Mouse (Mus musculus): Measurements from ENCODE around the gene Tmem94. TPM values are rescaled to one million over a fixed set of nuclear protein-coding genes. Genes with fewer than 3 reads are reported as not detected.
A peak's percentile ranks its signal among the peaks of the same experiment; 100 is the strongest.

Tmem94 gene
- polyA plus RNA-seq, 1 experiment from 2014 or later: 17.0 TPM

- Histone ChIP-seq H3K4me2 (replicated peaks; ENCODE audit: low read depth, low read length) (no peak overlapping the region), H3K4me1 (ENCODE audit: insufficient read depth, low read depth, low read length) (no peaks in the 10 kb centered on the region), H3K9me3 (ENCODE audit: low read length) (no peaks in the 10 kb centered on the region), H3K36me3 (ENCODE audit: insufficient read depth, low read length) (no peaks in the 10 kb centered on the region), H3K9ac (replicated peaks; ENCODE audit: low read depth) (no peak overlapping the region), H3K27ac (ENCODE audit: low read length) (no peak overlapping the region), H3K27me3 (replicated peaks; ENCODE audit: insufficient read depth, low read length) (no peaks in the 10 kb centered on the region), H3K4me3 (ENCODE audit: low read depth, low read length) (no peak overlapping the region)
- TF ChIP-seq EP300 (IDR thresholded peaks at IDR 0.05) (no peak), CTCF (IDR thresholded peaks at IDR 0.05) (no peak)
- DNase-seq (ENCODE audit: low spot score): no peak
- WGBS: 47% methylated on average over 11 of the region's 11 CpGs
- ATAC-seq: 0 out of 2 replicates have a peak, but pooled peaks have one; percentile 21
These were observed 31.1 kb upstream of the Tmem94 start for GRCm38 (mm10) chr11:115734041-115734686.

- H3K4me1 ChIP-seq (ENCODE audit: insufficient read depth, low read depth, low read length): no peaks in the 10 kb centered on the region
- H3K4me3 ChIP-seq (ENCODE audit: low read depth, low read length): no peak overlapping the region
- DNase-seq (ENCODE audit: low spot score): no peak
- no peaks in the 10 kb centered on the region for H3K27me3 ChIP-seq (replicated peaks; ENCODE audit: insufficient read depth, low read length)
- H3K9ac ChIP-seq (replicated peaks; ENCODE audit: low read depth): no peak overlapping the region
- H3K36me3 ChIP-seq (ENCODE audit: insufficient read depth, low read length): no peaks in the 10 kb centered on the region
- no peak overlapping the region for H3K27ac ChIP-seq (ENCODE audit: low read length)
- TF ChIP-seq CTCF (IDR thresholded peaks at IDR 0.05): no peak
- TF ChIP-seq EP300 (IDR thresholded peaks at IDR 0.05): no peak
- no peak overlapping the region for H3K4me2 ChIP-seq (replicated peaks; ENCODE audit: low read depth, low read length)
- H3K9me3 ChIP-seq (ENCODE audit: low read length): no peaks in the 10 kb centered on the region
- ATAC-seq: no peak
- 73% methylated on average over 10 of the region's 10 CpGs for WGBS
These were observed 27.5 kb upstream of the Tmem94 start for GRCm38 (mm10) chr11:115737608-115738208.

DNA sequence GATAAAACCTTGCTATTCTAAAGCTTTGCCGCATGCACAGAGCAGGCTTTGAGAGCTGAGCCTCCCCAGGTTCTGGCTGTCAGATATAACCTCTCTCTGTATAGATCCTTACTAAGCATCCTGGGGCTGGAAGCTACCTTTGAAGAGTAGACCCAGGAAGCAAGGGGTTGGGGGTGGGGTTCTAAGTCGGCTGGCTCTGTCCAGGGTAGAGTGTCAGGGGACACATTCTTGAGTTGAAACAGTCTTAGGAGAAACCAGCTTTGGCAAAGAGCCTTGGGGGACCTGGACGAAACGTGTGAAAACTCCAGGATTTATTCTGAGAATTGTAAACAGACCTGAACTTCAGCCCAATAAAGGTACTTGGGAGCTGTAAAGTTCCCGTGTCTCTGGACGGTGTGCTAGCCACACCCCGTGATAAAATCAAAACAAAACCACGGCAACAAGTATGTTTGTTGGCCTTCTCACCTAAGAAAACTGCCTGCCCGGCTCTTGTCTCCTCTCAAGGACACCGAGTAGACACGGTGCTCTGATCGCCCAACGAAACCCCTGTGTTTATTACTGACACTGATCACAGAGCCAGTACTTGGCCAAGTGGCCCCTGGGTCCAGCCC is 26.9 kb upstream of the Tmem94 start:
- H3K9me3 ChIP-seq (ENCODE audit: low read length): no peaks in the 10 kb centered on the region
- no peaks in the 10 kb centered on the region for H3K36me3 ChIP-seq (ENCODE audit: insufficient read depth, low read length)
- H3K27ac ChIP-seq (ENCODE audit: low read length): no peak overlapping the region
- no peak for DNase-seq (ENCODE audit: low spot score)
- TF ChIP-seq CTCF (IDR thresholded peaks at IDR 0.05) (no peak), EP300 (IDR thresholded peaks at IDR 0.05) (no peak)
- H3K4me2 ChIP-seq (replicated peaks; ENCODE audit: low read depth, low read length): no peak overlapping the region
- no peak overlapping the region for H3K9ac ChIP-seq (replicated peaks; ENCODE audit: low read depth)
- no peaks in the 10 kb centered on the region for H3K4me1 ChIP-seq (ENCODE audit: insufficient read depth, low read depth, low read length)
- no peaks in the 10 kb centered on the region for H3K27me3 ChIP-seq (replicated peaks; ENCODE audit: insufficient read depth, low read length)
- ATAC-seq: peak; percentile 48
- 27% methylated on average over 13 of the region's 13 CpGs for WGBS
- no peak overlapping the region for H3K4me3 ChIP-seq (ENCODE audit: low read depth, low read length)

DNA sequence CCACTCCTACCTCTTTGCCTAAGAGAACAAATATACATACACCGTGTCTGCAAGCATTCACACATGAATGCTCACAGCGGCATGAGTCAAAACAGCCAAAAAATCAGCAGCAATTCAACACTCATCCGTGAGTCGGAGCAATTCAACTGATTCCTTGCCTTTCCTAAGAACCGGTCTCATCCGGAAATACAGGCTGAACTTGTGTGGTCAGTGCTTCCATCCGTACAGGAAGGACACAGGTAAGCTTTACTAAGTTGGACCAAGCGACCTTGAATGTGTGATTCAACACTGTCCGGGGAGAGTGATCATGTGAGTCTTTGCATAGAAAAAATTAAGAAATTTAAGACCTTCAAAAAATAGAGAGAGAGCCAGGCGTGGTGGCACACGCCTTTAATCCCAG is 24.2 kb upstream of the Tmem94 start:
- Histone ChIP-seq H3K4me2 (replicated peaks; ENCODE audit: low read depth, low read length) (no peak overlapping the region), H3K9me3 (ENCODE audit: low read length) (no peaks in the 10 kb centered on the region), H3K27me3 (replicated peaks; ENCODE audit: insufficient read depth, low read length) (no peaks in the 10 kb centered on the region), H3K9ac (replicated peaks; ENCODE audit: low read depth) (no peak overlapping the region), H3K36me3 (ENCODE audit: insufficient read depth, low read length) (no peaks in the 10 kb centered on the region), H3K4me3 (ENCODE audit: low read depth, low read length) (no peak overlapping the region), H3K27ac (ENCODE audit: low read length) (no peak overlapping the region), H3K4me1 (ENCODE audit: insufficient read depth, low read depth, low read length) (no peaks in the 10 kb centered on the region)
- TF ChIP-seq CTCF (IDR thresholded peaks at IDR 0.05) (peak; percentile 8; the same call in 1 of the 2 replicates), EP300 (IDR thresholded peaks at IDR 0.05) (no peak)
- WGBS: 69% methylated on average over 11 of the region's 11 CpGs
- peak; percentile 42 for DNase-seq (ENCODE audit: low spot score)
- peak; percentile 17 for ATAC-seq

GRCm38 (mm10) chr11:115742926-115743325 is 22.3 kb upstream of the Tmem94 start:
- no peak for TF ChIP-seq CTCF (IDR thresholded peaks at IDR 0.05)
- TF ChIP-seq EP300 (IDR thresholded peaks at IDR 0.05): no peak
- no peak overlapping the region for H3K4me2 ChIP-seq (replicated peaks; ENCODE audit: low read depth, low read length)
- no peaks in the 10 kb centered on the region for H3K9me3 ChIP-seq (ENCODE audit: low read length)
- H3K27ac ChIP-seq (ENCODE audit: low read length): no peak overlapping the region
- DNase-seq (ENCODE audit: low spot score) (no peak), ATAC-seq (no peak)
- H3K4me1 ChIP-seq (ENCODE audit: insufficient read depth, low read depth, low read length): no peaks in the 10 kb centered on the region
- H3K36me3 ChIP-seq (ENCODE audit: insufficient read depth, low read length): no peaks in the 10 kb centered on the region
- WGBS: 79% methylated on average over 9 of the region's 9 CpGs
- H3K4me3 ChIP-seq (ENCODE audit: low read depth, low read length): no peak overlapping the region
- no peak overlapping the region for H3K9ac ChIP-seq (replicated peaks; ENCODE audit: low read depth)
- no peaks in the 10 kb centered on the region for H3K27me3 ChIP-seq (replicated peaks; ENCODE audit: insufficient read depth, low read length)

- ATAC-seq (no peak), DNase-seq (ENCODE audit: low spot score) (no peak)
- no peaks in the 10 kb centered on the region for H3K27me3 ChIP-seq (replicated peaks; ENCODE audit: insufficient read depth, low read length)
- TF ChIP-seq EP300 (IDR thresholded peaks at IDR 0.05): no peak
- TF ChIP-seq CTCF (IDR thresholded peaks at IDR 0.05): no peak
- H3K4me1 ChIP-seq (ENCODE audit: insufficient read depth, low read depth, low read length): no peaks in the 10 kb centered on the region
- 77% methylated on average over 5 of the region's 5 CpGs for WGBS
- H3K27ac ChIP-seq (ENCODE audit: low read length): no peak overlapping the region
- no peaks in the 10 kb centered on the region for H3K36me3 ChIP-seq (ENCODE audit: insufficient read depth, low read length)
- no peak overlapping the region for H3K4me2 ChIP-seq (replicated peaks; ENCODE audit: low read depth, low read length)
- H3K4me3 ChIP-seq (ENCODE audit: low read depth, low read length): no peak overlapping the region
- no peak overlapping the region for H3K9ac ChIP-seq (replicated peaks; ENCODE audit: low read depth)
- H3K9me3 ChIP-seq (ENCODE audit: low read length): no peaks in the 10 kb centered on the region
These were observed 20.8 kb upstream of the Tmem94 start for GRCm38 (mm10) chr11:115744385-115744784.

Data from lung, postnatal 0 days (tissue).